Mouse (Mus musculus) myocyte (in vitro differentiated cells): ENCODE data around the gene Synpo2l.
A peak's percentile ranks its signal among the peaks of the same experiment; 100 is the strongest.

Experiments used
- E2F4 ChIP-seq: IDR thresholded peaks from one replicate; pipeline ENCODE4 v1.6.1; 2011; ENCODE audit warnings: mild to moderate bottlenecking, control low read depth, moderate library complexity; ENCODE audit not compliant: insufficient read depth
- POLR2A ChIP-seq: IDR thresholded peaks from one replicate; pipeline ENCODE4 v1.6.1; 2011; ENCODE audit warnings: low read depth, mild to moderate bottlenecking, control low read depth, moderate library complexity; ENCODE audit not compliant: insufficient read length
- POLR2AphosphoS2 ChIP-seq: IDR thresholded peaks from one replicate; pipeline ENCODE4 v1.6.1; 2011; ENCODE audit warnings: low read depth, control low read depth; ENCODE audit not compliant: insufficient read length
- USF1 ChIP-seq: IDR thresholded peaks from one replicate; pipeline ENCODE4 v1.6.1; 2011; ENCODE audit warnings: low read depth, mild to moderate bottlenecking, control low read depth, moderate library complexity

- TF ChIP-seq USF1: no peak
- TF ChIP-seq POLR2A: peak; percentile 26
- TF ChIP-seq E2F4: no peak
- TF ChIP-seq POLR2AphosphoS2: no peak
Observed at GRCm38 (mm10) chr14:20664436-20664835, 3.7 kb downstream of the Synpo2l start.
